Mouse (Mus musculus) common myeloid progenitor, adult 5-6 weeks (primary cell): Measurements from ENCODE around the gene Wscd2. TPM values are rescaled to one million over a fixed set of nuclear protein-coding genes. Genes with fewer than 3 reads are reported as not detected.

ENCODE experiments used
- ATAC-seq: replicated peaks from 2 replicates; pipeline ENCODE4 v1.8.0; 2016; ENCODE audit warnings: low read depth, mild to moderate bottlenecking, moderate TSS enrichment, inconsistent platforms; ENCODE audit not compliant: poor library complexity, severe bottlenecking
- total RNA-seq: library from RNA; stranded (forward); fragments of 200-1000, 187-1606 nt; gene quantifications from 2 replicates; pipeline ENCODE4 v1.2.3, GENCODE M21; 2017

Gene Wscd2
- not detected in 2 replicates for total RNA-seq

- ATAC-seq = no peak
Measured at GRCm38 (mm10) chr5:113490033-113490432, at the start of gene Wscd2. Gene Wscd2 (plus strand): TSS chr5:113490333.

- ATAC-seq = no peak
Measured at GRCm38 (mm10) chr5:113442180-113442579, 48.0 kb upstream of the Wscd2 start.

- no peak for ATAC-seq
Measured at GRCm38 (mm10) chr5:113448023-113448734, 42.0 kb upstream of the Wscd2 start.

- ATAC-seq = no peak
Measured at GRCm38 (mm10) chr5:113449336-113449735, 40.8 kb upstream of the Wscd2 start.

GRCm38 (mm10) chr5:113452691-113453090 lies 37.4 kb upstream of the Wscd2 start:
- no peak for ATAC-seq

- no peak for ATAC-seq
Measured at GRCm38 (mm10) chr5:113453356-113453755, 36.8 kb upstream of the Wscd2 start.

GRCm38 (mm10) chr5:113456020-113456419 lies 34.1 kb upstream of the Wscd2 start:
- no peak for ATAC-seq

- no peak for ATAC-seq
Measured at GRCm38 (mm10) chr5:113456756-113457155, 33.4 kb upstream of the Wscd2 start.

GRCm38 (mm10) chr5:113457260-113457659 lies 32.9 kb upstream of the Wscd2 start:
- ATAC-seq = no peak

- no peak for ATAC-seq
Measured at GRCm38 (mm10) chr5:113459942-113460341, 30.2 kb upstream of the Wscd2 start.

- no peak for ATAC-seq
Measured at GRCm38 (mm10) chr5:113461582-113461981, 28.6 kb upstream of the Wscd2 start.

GRCm38 (mm10) chr5:113461998-113462625 lies 28.0 kb upstream of the Wscd2 start:
- no peak for ATAC-seq

GRCm38 (mm10) chr5:113464731-113465130 lies 25.4 kb upstream of the Wscd2 start:
- no peak for ATAC-seq

GRCm38 (mm10) chr5:113466536-113466935 lies 23.6 kb upstream of the Wscd2 start:
- ATAC-seq = no peak

GRCm38 (mm10) chr5:113467072-113467471 lies 23.1 kb upstream of the Wscd2 start:
- ATAC-seq = no peak

- ATAC-seq = no peak
Measured at GRCm38 (mm10) chr5:113467765-113468164, 22.4 kb upstream of the Wscd2 start.

- no peak for ATAC-seq
Measured at GRCm38 (mm10) chr5:113468625-113469024, 21.5 kb upstream of the Wscd2 start.

- no peak for ATAC-seq
Measured at GRCm38 (mm10) chr5:113469231-113469630, 20.9 kb upstream of the Wscd2 start.

- ATAC-seq = no peak
Measured at GRCm38 (mm10) chr5:113469826-113470225, 20.3 kb upstream of the Wscd2 start.

- ATAC-seq = peak; percentile 65; the same call in 1 of the 2 replicates
Measured at GRCm38 (mm10) chr5:113471417-113471816, 18.7 kb upstream of the Wscd2 start.

- no peak for ATAC-seq
Measured at GRCm38 (mm10) chr5:113472339-113472738, 17.8 kb upstream of the Wscd2 start.

GRCm38 (mm10) chr5:113476816-113477215 lies 13.3 kb upstream of the Wscd2 start:
- ATAC-seq = no peak
